Mouse (Mus musculus): ENCODE results near the gene Rps6kc1.

Rps6kc1 gene

DNA sequence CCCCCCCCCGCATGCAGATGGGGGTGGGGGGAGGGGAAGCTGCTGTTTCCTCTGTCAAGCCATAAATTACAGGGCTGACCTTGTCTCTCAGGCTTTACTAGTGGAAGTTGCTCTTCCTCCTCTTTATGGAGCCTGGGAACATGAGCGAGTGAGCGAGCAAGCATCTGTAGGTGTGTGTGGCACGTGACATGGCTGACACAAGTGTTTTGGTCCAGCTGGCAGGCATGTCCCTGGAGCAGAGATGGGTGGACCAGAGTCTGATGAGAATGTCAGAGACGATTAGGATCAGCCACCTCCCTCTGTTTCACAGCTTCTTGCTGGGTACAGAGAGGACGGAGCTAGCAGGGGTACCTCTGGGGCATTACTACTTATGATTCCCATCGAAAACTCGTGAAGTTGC lies 153.7 kb downstream of the Rps6kc1 start:
- DNase-seq: peak; percentile 42

DNA sequence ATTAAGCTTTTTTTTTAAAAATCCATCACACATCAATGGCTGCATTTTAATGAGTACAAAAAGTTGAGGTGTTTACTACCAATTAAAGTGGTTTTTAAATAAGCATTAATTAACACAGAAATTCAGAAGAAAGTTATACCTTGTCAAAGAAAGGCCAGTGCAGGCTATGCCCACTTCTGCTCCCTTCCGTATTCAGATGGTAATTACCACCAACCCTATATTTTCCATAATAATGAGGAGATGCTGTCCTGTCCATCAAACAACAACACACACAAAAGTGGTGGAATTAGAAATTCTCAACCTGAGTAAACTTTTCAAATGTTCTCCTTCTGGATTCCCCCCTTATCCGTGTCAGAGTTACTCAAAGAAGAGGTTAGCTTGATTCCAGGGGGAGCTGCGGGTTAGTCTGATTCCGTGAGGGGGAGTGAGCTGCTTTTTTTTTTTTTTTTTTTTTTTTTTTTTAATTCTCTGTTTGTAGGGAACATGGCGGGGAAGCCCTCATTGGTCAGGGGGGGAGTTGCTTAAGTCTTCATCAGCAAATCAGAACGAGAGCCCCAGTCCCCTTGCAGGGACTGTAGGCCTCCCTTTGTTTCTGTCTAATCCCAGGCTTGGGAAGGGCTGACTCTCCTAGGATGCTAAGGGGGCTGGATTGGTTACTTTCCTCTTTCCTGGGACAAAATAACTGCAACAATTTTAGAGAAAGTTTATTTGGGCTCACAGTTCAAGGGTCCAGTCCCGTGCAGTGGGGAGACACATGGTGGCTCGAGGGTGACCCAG lies 159.6 kb downstream of the Rps6kc1 start:
- DNase-seq: no peak

DNA sequence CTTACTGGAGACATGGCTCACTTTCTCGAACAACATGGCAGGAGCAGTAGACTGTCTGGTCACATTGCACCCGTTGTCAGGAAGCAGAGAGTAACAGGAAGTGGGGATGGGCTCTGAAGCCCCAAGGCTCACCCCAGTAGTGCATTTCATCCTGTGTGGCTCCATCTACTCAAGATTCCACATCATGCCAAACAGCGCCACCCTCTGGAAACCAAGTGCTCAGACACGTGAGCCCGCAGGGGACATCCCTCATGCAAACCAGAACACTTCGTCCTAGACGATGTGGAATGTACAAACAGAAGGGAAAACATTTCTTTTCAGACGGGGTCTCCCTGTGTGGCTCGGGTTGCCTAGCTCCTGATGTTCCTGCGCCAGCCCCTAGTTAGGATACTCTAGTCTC lies 162.6 kb downstream of the Rps6kc1 start:
- DNase-seq: peak in 1 of 2 experiments; percentile 44

DNA sequence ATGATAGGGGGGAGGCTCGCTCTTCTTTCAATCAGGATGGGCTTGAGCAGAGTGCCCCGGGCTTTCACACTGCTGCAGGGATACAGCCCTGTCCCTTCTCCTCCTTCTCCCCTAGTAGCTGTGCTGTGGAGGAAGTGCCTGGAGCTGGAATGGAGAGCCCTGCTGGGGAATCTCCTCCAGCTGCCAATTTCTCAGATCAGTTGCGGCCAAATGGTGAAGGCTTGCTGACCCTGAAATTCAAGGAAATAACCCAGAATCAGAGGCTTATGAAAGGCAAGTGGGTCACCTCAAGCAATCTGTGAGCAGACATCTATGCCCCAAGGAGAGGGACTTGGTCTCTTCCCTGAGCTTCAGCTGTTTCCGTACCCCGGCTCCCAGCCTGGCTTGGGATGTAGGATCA lies 170.1 kb downstream of the Rps6kc1 start:
- DNase-seq: peak in 1 of 2 experiments; percentile 38

DNA sequence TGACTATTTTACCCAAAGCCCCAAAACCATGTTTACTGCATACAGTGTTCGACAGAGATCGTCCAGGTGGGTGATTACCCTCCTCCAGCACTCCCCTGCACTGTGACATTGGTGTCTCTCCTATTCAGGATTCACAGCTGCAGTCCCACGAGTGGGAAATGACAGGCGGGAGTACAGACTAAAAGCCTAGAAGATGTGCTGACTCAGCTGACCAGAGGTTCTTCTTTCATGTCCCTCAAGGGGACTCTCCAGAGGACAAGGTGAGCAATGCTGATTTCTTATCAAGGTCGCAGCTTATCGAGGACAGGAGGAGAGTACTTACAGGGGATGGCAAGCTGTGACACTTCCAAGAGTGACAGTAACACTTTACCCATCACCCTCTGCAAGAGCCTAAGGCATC lies 178.8 kb downstream of the Rps6kc1 start:
- no peak for DNase-seq

DNA sequence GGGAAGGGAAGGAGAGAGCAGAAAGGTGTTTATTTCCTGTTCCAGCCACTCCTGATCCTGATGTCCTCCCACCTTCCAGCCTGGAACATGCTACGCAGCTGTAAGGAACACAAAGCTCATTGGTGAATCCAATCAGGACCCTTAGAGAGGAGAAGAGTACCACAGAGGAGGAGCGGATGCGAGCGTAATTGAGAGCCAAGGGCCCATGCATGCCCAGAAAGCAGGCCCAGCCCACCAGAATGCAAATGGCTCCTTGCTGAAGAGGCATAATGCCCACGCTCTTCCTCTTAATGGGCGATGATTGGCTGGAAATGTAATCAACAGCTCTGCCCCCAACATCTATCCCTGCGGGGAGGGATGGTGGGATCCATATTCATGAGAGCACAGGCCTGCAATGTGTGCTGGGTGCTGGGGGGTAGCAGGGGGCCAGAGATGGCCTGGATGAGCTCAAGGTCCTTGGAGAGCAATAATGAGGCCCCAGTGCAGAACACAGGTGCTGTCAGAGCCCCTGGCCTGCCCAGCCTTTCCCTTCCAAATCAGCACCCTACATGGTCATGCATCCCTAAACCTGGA lies 182.0 kb downstream of the Rps6kc1 start:
- DNase-seq: no peak

DNA sequence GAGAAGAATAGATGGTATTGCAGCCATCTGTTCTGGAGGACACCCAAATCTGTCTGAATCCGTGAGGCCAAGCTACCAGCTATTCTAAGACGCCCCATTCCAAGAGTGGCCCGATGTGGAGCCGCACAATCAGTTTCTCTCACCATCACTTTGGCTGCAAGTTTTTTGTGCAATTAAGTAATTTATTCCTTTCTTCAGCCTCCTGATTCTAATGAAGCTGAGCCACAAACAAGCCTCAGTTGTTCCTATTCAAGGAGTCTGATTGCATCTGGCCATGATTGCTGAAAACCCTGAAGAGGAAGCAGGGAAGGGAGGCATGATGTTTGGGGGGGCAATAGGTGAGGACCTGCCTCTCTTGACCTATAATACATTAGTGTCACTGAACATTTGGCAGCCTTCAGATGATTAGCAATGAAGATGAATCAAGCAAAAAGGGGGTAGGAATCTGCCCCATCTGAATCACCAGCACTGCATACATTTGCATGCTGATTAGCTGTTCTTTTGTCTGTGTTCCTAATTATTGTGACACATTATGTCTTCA lies 183.4 kb downstream of the Rps6kc1 start:
- peak; percentile 25 to 43 for DNase-seq

DNA sequence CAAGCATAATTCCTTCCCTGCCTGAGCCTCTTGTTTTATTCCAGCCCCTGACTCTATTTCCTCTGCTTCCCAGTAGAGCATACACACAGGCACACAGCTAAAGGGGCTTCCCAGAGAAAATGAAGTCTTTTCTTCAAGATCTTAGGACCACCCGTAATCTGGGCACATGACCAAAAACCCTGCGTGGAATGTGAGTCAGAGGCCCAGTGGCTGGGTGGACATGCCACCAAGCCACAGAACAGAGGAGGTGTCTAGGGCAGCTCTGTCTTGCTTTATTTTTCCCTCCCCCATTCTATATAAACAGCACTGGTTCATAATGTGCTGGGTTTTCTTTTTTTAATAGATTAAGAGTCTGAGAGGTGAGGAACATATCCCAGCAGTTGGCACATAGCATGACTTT lies 184.2 kb downstream of the Rps6kc1 start:
- DNase-seq: no peak

DNA sequence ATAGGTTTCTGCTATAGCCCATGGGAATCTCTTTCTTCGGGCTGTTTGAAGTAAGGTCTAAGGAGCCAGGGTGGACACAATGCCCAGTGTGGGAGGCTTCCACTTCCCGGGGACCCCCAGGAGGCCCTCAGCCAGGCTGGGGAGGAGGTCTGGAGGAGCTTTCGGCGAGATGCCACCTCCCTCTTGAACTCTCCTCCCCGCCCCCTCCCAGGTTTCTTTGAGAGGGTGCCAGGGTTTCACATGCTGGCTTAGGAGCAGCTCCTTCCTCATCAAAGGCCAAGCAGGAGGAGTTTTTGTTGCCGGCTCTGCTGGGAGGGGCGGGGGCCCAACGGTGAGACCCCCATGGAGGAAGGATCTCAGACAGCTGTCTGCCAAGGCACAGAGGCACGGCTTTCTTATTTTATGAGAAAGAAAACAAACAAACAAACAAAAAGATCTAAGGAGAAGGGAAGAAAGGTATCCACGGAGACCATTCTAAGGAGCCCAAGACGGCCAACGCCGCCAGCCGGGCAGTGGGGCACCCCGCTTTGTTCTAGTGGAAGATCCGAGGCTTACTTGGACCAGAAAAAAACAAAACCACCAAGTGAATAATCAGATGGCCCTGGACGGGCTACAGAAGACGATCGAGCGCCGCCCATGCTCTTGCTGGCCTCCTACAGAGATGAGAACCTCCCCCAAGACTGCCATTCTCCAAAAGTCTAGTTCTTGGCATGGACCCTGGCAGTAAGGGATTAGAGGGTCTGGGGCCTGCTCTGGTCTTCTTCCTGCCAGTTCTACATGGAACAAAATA lies 186.8 kb downstream of the Rps6kc1 start:
- peak; percentile 28 to 32 for DNase-seq

DNA sequence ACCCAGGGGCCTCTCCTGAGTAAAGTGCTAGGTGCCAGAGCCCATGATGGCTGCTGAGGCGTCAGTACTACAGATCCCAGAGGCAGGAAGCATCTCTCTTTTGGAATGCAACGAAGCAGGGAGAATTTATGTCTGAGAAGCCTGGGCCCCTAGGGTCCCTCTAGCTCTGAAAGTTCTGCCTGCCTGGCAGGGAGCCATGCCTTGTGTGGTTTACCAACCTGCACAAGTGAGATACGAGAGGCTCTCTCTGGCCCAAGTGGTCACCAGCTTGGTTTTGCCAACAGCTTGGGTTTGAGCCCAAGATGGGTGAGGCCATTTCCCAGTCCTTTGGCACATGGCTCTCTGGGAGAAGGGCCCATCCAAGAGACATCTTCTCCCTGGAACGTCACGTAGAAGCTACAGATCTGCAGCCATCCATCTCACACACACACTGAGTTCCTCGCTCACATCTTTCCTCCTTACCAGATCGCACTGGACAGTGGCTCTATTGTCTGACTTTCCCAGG lies 187.6 kb downstream of the Rps6kc1 start:
- peak; percentile 32 to 35 for DNase-seq

DNA sequence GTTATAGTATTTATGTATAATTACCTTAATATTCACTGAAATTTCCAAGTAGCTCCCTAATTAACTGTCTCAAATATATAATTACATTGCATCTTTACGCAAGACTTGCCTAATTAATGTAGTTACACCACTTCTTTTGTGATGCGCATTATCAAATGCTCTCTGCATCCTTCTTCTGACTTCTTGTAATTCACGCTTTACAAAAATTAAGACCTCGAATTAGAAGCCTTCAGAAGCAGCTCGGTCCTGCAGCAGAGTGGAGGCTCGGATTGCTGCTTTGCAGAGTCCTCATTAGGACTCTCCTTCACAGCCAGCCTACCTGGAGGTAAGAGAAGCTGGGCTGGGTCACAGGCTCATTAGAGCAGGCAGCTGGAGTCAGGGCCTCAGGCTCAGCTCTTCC lies 197.7 kb downstream of the Rps6kc1 start:
- DNase-seq: no peak

DNA sequence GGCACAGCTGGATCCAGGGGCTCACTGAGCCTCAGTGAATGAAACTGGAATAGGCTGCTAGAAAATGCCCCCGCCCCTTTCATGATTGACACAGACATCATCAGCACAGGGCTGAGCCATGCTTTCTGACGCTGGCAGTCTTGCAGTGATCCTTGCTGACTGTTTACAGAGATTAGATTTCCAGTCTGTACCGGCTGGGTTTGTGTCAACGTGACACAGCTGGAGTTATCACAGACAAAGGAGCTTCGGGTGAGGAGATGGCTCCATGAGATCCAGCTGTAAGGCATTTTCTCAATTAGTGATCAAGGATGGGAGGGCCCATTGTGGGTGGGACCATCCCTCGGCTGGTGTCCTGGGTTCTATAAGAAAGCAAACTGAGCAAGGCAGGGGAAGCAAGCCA lies 214.0 kb downstream of the Rps6kc1 start:
- no peak for DNase-seq

DNA sequence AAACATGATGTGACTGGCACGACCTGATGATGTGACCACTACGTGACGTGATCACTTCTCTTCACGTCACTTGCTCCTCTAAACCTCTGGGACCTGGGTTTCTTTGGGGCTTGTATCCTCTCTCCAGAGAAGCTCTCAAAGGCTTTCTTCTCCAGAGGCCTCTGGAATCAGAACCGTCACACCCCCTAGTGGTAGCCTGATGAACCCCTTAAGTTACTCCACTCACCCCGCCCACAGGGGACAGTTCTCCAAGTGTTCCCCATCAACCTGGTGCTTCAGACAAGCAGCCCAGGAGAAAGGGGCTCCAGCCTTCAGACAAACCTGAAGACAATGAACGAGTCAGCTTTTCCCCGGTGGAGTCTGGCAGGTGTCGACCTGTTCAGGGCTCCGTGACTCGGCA lies 216.0 kb downstream of the Rps6kc1 start:
- peak; percentile 74 to 85 for DNase-seq

DNA sequence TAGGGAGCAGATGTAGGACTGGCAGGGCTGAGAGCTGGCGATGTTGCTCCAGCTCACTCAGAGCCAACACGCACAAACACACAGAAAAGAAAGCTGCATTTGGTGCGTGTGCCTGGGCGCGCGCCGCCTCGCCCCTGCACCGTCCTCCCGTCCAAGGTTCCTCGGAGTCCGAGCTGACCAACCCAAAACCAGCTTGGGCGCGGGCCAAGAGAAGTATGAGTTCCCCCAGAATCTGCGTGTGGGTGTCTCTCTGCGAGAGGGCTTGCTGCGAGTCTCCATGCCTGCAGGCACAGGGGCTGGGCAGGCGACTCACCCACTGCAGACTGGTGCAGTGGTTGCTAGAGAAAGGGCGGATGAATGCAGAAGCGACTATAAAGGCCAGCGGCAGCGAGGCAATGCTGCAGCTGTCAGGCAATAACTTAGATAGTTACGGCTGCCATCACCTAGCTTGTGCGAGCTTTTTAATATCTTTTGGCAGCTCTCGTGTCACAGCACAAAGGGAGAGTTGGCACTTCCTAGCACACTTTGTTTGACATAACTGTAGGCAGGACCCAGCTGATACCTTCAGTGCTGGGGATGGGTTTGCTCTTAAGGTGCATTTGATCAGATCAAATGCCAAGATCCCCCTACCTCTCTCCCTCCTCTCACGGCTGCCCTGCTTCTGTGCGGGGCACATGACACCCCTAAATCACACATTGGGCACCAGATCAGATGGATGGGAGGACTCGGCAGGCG lies 220.9 kb downstream of the Rps6kc1 start:
- DNase-seq: peak; percentile 48 to 53

DNA sequence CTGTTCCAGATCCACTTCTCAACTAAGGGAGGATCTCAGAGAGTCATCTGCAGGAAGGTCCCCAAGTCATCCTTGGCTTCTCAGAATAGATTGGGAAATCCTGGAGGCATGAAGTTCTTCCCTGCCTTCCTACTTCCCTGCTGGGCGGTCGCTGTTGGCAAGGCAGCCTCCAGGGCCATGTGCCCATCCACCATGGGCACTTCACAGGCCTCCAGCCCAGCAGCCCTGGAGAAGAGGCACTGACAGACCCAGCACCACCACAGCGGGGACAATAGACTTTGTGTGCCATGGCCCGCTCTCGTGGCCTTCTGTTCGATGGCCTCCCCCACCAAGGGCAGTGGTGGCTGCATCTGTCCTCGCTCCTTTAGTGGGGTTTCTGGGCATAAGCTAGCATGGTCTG lies 228.5 kb downstream of the Rps6kc1 start:
- DNase-seq: peak; percentile 49 to 61

DNA sequence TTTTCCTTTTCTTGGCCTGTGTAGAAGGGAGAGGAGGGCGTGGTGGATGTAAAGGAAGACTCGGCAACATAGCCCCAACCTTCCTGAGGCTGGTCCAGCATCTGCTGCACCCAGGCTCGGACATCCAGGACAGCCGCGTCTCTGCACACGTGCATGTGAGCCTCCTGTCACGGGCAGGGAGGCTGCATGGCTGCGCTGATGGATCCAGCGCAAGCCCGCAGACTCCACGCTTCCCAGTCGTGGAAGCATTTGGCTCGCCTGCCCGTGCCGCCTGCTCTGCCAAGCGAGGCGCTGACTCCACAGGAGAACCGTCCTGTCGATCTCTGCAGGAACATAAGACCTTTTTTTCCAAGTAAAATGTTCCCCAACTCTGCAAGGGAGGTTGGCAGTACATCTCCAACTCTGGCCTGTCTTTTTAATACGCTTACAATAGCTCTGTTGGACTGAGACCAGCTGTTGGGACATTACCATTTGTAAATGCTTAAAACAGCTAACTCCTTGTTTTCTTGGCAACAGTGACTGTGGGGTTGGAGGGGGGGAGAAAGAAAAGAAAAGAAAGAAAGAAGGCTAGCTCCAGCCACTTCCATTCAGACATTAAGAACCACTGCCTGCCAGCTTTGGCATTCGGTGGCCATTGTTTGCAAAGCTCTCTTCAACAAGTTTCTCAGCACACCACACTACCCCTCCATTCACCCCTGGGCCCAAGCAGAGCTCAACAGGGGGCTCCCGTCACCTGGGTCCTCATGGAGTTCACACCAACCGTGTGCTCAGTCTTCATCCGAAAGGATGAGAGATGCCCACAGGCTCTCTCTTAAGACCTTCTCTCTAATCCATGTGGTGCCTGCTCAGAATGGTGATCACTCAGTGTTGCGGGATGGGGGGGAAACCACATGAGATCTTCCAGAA lies 229.3 kb downstream of the Rps6kc1 start:
- peak; percentile 76 to 87 for DNase-seq

DNA sequence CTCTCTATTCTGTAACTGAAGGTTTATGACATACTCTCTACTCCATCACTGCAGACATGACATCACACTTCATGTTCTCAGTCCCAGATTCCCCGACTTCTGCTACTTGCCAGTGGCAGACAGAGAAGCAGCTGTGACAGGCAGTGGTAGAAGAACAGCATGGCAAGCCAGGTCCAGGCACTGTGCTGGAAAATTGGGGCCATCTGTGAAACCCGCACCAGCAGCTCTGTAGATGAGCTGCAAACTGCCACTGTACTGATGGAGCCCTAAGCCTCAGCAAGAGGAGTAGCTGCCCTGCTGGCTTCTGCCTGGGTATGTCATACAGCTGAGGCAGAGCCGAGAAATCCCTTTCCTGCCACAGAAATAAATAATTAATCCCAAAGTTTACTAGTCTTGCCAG lies 236.1 kb downstream of the Rps6kc1 start:
- no peak for DNase-seq

DNA sequence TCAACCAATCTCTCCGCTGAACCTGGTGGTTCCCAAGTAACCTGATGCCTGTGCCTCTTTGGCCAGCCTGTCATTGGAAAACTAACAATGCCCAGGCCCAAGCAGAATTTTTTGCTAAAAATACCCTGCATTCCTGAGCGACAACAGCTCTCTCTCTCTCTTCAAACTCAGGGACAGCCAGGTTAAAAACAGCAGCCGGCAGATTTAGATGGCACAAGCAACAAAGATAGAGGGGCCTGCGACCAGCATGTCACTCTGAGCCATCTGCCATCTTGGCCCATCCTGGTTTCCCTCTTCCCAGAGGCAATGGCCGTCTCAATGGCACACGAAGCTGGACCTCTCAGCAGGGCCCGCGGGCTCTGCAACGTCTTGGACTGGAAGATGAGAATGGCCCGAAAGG lies 242.5 kb downstream of the Rps6kc1 start:
- peak; percentile 70 to 78 for DNase-seq

DNA sequence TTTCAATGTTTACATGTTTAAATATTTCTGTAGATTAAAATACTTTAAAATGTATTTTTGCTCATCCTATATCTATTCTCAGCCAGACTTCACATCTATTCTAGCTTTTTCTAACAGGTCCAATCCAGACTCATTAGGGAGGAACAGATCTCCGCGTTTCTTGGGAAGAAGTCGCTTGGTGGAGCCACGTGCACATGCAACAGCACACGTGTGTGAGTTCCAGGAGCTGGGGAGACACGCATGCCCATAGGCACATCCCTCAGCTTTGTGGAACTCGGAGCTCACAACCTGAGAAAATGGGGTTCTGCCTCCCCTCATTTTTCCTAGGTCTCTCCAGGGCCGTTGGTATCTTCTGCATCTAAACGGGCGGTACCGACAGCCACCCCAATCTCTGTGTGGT lies 243.7 kb downstream of the Rps6kc1 start:
- no peak for DNase-seq

DNA sequence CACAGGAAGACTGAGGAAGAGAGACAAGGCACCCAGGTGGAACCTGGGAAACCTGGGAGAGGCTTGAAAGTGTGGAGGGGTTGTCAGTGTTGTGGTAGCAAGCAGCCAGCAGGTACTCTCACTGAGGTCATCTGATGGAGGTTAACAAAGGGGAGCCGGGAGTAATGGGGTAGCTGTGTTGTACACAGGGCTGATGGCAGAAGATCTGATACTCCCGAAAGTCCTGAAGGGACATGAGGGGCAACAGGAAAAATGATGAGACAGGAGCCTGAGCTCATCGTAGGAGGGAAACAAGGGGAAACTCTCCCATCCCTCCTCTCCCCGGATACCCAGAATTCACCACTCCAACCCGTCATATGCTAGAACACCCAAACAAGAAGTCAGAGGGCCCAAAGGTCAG lies 244.2 kb downstream of the Rps6kc1 start:
- DNase-seq: peak in 1 of 2 experiments; percentile 6

DNA sequence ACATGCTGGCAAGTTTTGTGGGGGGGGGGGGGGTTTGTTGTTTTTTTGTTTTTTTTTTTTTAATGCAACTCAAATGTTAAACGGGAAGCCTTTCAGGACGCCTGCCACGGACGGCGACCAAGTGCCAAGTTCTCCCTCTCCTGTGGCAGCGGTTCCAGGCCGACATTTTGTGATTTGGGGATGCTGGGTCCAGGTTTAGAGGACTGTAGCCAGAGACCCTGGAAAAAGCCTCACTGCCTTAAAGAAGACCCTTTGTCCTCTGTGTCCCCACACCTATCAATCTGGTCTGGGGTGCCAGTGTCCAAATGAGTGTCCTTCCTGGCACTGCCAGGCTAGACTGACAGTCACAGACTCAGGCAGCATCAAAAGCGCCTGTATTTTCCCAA lies 246.1 kb downstream of the Rps6kc1 start:
- peak; percentile 53 to 55 for DNase-seq

Data from cerebellum, postnatal 14 days (tissue).